Mouse (Mus musculus) gastrocnemius, adult 2 months (tissue): Measurements from ENCODE around the gene 1700016D06Rik. TPM values are rescaled to one million over a fixed set of nuclear protein-coding genes. Genes with fewer than 3 reads are reported as not detected.

Experiments
- DNase-seq: peaks from one replicate; pipeline ENCODE4 v3.0.0; 2022
- H3K27ac ChIP-seq: fragments of 200-600 bp; 2 replicates; pipeline ENCODE4 v1.8.1; 2022; ENCODE audit warnings: mild to moderate bottlenecking
- H3K4me3 ChIP-seq: fragments of 200-600 bp; 2 replicates; pipeline ENCODE4 v1.8.1; 2022; ENCODE audit warnings: mild to moderate bottlenecking, moderate library complexity
- CTCF ChIP-seq: fragments of 200-600 bp; IDR thresholded peaks from 2 replicates; pipeline ENCODE4 v1.8.1; 2022; ENCODE audit warnings: antibody characterized with exemption, mild to moderate bottlenecking, moderate library complexity
- intact Hi-C: fragments of 180-260 bp; cut with DNase I; formaldehyde crosslinking; loops from one replicate; pipeline ENCODE4 v1.15.1; 2025
- long read RNA-seq, 2 experiments: library from polyadenylated mRNA; stranded (forward); transcript quantifications; one replicate each; pipeline ENCODE4 v2.0.0; 2021
- total RNA-seq, 2 experiments: library from RNA; stranded (reverse); gene quantifications; 2 replicates each; pipeline ENCODE4 v1.2.3; 2021

The 1700016D06Rik gene
- total RNA-seq = not detected
- long read RNA-seq, experiment 1 = 0 reads
- long read RNA-seq, experiment 2 = 0 reads

- no peak for DNase-seq
- TF ChIP-seq CTCF = no peak
- Histone ChIP-seq H3K27ac (no peak within 1 kb of the TSS), H3K4me3 (peak within 1 kb of the TSS; percentile 33; the same call in 1 of the 2 replicates)
- intact Hi-C loops = loop anchor here (5.0 kb wide), 2 partner anchors 149 to 204 kb away; partner anchors contain the start of genes Cars2 and Naxd
These were observed at the start of gene 1700016D06Rik for GRCm38 (mm10) chr8:11701033-11701362. Gene 1700016D06Rik, minus strand, starts transcription at chr8:11701063.

GRCm38 (mm10) chr8:11749472-11749871 is 48.6 kb upstream of the 1700016D06Rik start:
- peak overlapping the region; percentile 66 for H3K27ac ChIP-seq
- no peak for DNase-seq
- intact Hi-C loops = no loop called here
- no peak for TF ChIP-seq CTCF
- H3K4me3 ChIP-seq = no peak overlapping the region

GRCm38 (mm10) chr8:11746850-11747600 is 46.2 kb upstream of the 1700016D06Rik start:
- no peak overlapping the region for H3K4me3 ChIP-seq
- TF ChIP-seq CTCF = no peak
- DNase-seq = no peak
- peak overlapping the region; percentile 63 for H3K27ac ChIP-seq
- intact Hi-C loops = no loop called here

GRCm38 (mm10) chr8:11743580-11743979 is 42.7 kb upstream of the 1700016D06Rik start:
- no peak overlapping the region for H3K4me3 ChIP-seq
- DNase-seq = no peak
- H3K27ac ChIP-seq = peak overlapping the region; percentile 43
- TF ChIP-seq CTCF = no peak
- intact Hi-C loops = no loop called here

GRCm38 (mm10) chr8:11740857-11741256 is 40.0 kb upstream of the 1700016D06Rik start:
- intact Hi-C loops = no loop called here
- Histone ChIP-seq H3K4me3 (no peak overlapping the region), H3K27ac (no peak overlapping the region)
- no peak for DNase-seq
- TF ChIP-seq CTCF = no peak

- no peak for TF ChIP-seq CTCF
- no peak overlapping the region for H3K27ac ChIP-seq
- no peak overlapping the region for H3K4me3 ChIP-seq
- no peak for DNase-seq
- intact Hi-C loops = no loop called here
These were observed 38.2 kb upstream of the 1700016D06Rik start for GRCm38 (mm10) chr8:11739082-11739481.

GRCm38 (mm10) chr8:11737096-11737495 is 36.2 kb upstream of the 1700016D06Rik start:
- TF ChIP-seq CTCF = no peak
- intact Hi-C loops = no loop called here
- Histone ChIP-seq H3K27ac (peak overlapping the region; percentile 78), H3K4me3 (no peak overlapping the region)
- DNase-seq = peak; percentile 77

- DNase-seq = no peak
- no peak overlapping the region for H3K27ac ChIP-seq
- intact Hi-C loops = no loop called here
- H3K4me3 ChIP-seq = no peak overlapping the region
- TF ChIP-seq CTCF = no peak
These were observed 34.9 kb upstream of the 1700016D06Rik start for GRCm38 (mm10) chr8:11735672-11736235.

- intact Hi-C loops = no loop called here
- TF ChIP-seq CTCF = no peak
- Histone ChIP-seq H3K4me3 (no peak overlapping the region; the same call in 1 of the 2 replicates), H3K27ac (no peak overlapping the region)
- no peak for DNase-seq
These were observed 29.5 kb upstream of the 1700016D06Rik start for GRCm38 (mm10) chr8:11730271-11730940.

- intact Hi-C loops = no loop called here
- Histone ChIP-seq H3K27ac (peak overlapping the region; percentile 86), H3K4me3 (peak overlapping the region; percentile 81)
- DNase-seq = peak; percentile 43
- TF ChIP-seq CTCF = no peak
These were observed 27.8 kb upstream of the 1700016D06Rik start for GRCm38 (mm10) chr8:11728482-11729295.

GRCm38 (mm10) chr8:11727651-11728481 is 27.0 kb upstream of the 1700016D06Rik start, which contains the start of gene Arhgef7:
Gene Arhgef7, plus strand, starts transcription at chr8:11727721.
- peak; percentile 82 for DNase-seq
- intact Hi-C loops = no loop called here
- Histone ChIP-seq H3K27ac (peak within 1 kb of the TSS; percentile 86), H3K4me3 (peak within 1 kb of the TSS; percentile 81)
- no peak for TF ChIP-seq CTCF
